ENCODE assay signal across 10 mouse cellular contexts in genomic region chr10:11515144-11515543, GRCm38 (mm10).
DNase-seq lines count a peak whose midpoint lies in the region; ATAC-seq lines count a peak whose summit lies in the region.
"Had no signal": no experiment of that assay in that cellular context is flagged by ENCODE, and none has a peak within 500 bp of the region (broad histone marks: within the 10 kb centered on the region; RNA-seq: fewer than 3 reads in every experiment).

No protein-coding gene starts in this region.

- peak; percentile 16 for DNase-seq in heart, adult 8-10 months (ENCODE audit: low spot score)
- DNase-seq in heart, adult 11 months = no peak
- peak; percentile 30 for DNase-seq in MN1 (ENCODE audit: low spot score)
- peak; percentile 53 to 56 for DNase-seq in cerebellum, postnatal 10 days
- DNase-seq in spleen, adult 12 weeks (ENCODE audit: low spot score) = no peak
- DNase-seq: kidney, postnatal 25 days had no signal

- H3K27ac ChIP-seq in lung, embryonic 16.5 days (ENCODE audit: low read length) = no peak overlapping the region

- H3K9ac ChIP-seq in lung, embryonic 16.5 days (ENCODE audit: low read length) = no peak overlapping the region

- ATAC-seq in lung, embryonic 16.5 days (ENCODE audit: low read depth) = peak; percentile 88
- no peak for ATAC-seq in megakaryocyte progenitor cell, adult 5-6 weeks (replicated peaks; ENCODE audit: poor library complexity)
- ATAC-seq in frontal cortex, adult (ENCODE audit: low TSS enrichment) = no peak
- ATAC-seq: activated CD4-positive, CD25-positive, alpha-beta regulatory T cell, adult 4 months had no signal

- WGBS in lung, embryonic 16.5 days = 25% methylated on average over 7 of the region's 7 CpGs

- no peaks in the 10 kb centered on the region for H3K36me3 ChIP-seq in lung, embryonic 16.5 days (ENCODE audit: control insufficient read depth, insufficient read depth, low read length)

- H3K4me1 ChIP-seq in lung, embryonic 16.5 days (replicated peaks; ENCODE audit: control insufficient read depth, insufficient read depth, low read length) = no peaks in the 10 kb centered on the region

- H3K27me3 ChIP-seq in lung, embryonic 16.5 days (ENCODE audit: control insufficient read depth, insufficient read depth, low read depth, low read length) = no peaks in the 10 kb centered on the region

- no peaks in the 10 kb centered on the region for H3K9me3 ChIP-seq in lung, embryonic 16.5 days (ENCODE audit: control insufficient read depth, low read length)

- no peak overlapping the region for H3K4me3 ChIP-seq in lung, embryonic 16.5 days (ENCODE audit: low read length)

- no peak overlapping the region for H3K4me2 ChIP-seq in lung, embryonic 16.5 days (ENCODE audit: low read depth, low read length)

Comparison
In these comparisons a context has a peak if more than half of its experiments do, and no peak if none do; other contexts are left out.
1. DNase-seq: peak in heart, adult 8-10 months (single experiment), MN1 (single experiment) and cerebellum, postnatal 10 days (2 of 2); none in heart, adult 11 months (single experiment) and spleen, adult 12 weeks (single experiment).